Mouse (Mus musculus) kidney, postnatal 36 days (tissue): ENCODE results near the gene Tet1.

Source experiments
- DNase-seq, 2 experiments: peaks; one replicate each; pipeline ENCODE4 v3.0.0; 2021 to 2022; ENCODE audit warnings: mixed read lengths in 2 of 2

Gene Tet1

DNA sequence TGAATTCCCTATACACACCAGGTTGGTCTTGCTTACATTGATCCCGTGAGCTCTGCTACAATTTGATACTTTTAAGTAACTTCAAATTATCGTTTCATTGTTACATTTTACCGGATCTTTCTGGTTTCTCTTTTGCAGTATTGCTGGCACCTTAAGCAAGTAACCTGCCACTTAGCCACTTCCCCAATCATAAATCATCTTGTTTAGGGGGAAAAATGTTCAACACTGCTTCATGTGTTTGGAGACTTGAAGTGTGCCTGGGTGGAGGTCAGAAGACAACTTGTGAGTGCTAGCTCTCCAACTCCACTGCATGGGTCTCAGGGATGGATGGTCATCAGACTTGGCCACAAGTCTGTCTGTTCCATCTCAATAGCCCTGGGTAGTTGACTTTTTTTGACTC is 17.8 kb downstream of the Tet1 start:
- no peak for DNase-seq

GRCm38 (mm10) chr10:62886799-62887591 is 21.8 kb downstream of the Tet1 start:
- peak; percentile 73 to 79 for DNase-seq

GRCm38 (mm10) chr10:62885969-62886798 is 22.6 kb downstream of the Tet1 start:
- DNase-seq: peak in 1 of 2 experiments; percentile 29

- DNase-seq: no peak
These were observed 23.3 kb downstream of the Tet1 start for GRCm38 (mm10) chr10:62885460-62885859.

GRCm38 (mm10) chr10:62884517-62884916 is 24.3 kb downstream of the Tet1 start:
- no peak for DNase-seq

DNA sequence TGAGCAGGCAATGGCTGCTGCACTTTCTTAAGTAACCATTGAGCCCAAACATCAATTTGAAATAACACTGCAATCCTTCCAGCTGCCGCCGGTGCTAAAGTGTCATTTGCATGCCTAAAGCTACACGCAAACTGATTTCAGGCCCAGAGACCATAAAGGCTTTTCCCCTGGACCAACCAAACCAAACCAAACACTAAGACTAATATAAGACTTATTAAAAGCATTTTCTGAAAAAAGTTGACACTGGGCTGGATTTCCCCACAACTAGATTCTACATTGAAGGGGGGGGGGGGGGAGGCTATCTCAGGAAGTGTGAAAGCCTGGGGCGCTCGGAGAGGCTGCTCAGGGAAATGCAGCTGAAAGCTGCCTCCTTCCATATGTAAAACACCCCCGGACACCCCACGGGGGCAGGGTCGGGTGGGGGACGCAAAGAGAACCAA is 24.8 kb downstream of the Tet1 start:
- DNase-seq: no peak

DNA sequence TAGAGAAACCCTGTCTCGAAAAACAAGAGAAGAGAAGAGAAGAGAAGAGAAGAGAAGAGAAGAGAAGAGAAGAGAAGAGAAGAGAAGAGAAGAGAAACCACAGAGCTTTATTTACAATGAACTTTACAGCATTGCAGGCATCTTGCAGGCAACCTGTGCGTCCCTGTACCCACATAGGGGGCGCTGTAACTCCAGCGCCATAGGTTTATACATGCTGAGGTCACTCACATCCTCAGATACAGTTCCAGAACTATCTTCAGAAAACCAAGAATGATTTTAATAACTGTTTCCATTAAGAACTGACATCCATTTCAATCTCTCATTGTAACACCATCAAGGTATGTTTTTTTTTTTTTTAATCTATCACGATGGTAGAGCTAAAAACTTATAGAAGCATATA is 27.6 kb downstream of the Tet1 start:
- DNase-seq: peak in 1 of 2 experiments; percentile 46

- DNase-seq: no peak
These were observed 30.7 kb downstream of the Tet1 start for GRCm38 (mm10) chr10:62878056-62878455.

DNA sequence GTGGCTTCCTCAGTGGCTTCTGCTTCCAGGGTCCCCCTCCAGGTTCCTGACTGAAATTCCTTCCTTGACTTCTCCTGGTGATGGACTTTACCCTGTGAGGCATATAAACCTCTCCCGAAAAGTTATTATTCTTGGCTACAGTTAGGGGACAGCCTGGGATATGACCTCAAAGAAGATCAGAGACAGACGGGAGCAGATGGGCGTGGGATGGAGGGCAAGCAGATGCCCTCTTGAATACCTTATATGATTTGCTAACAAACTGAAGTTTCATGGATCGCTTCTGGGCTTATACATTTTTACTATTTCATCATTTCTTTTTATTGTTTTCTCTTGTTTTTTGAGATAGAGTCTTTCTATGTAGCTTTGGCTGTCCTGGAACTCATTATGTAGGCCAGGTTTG is 33.2 kb downstream of the Tet1 start:
- no peak for DNase-seq

GRCm38 (mm10) chr10:62874828-62875227 is 34.0 kb downstream of the Tet1 start:
- no peak for DNase-seq

DNA sequence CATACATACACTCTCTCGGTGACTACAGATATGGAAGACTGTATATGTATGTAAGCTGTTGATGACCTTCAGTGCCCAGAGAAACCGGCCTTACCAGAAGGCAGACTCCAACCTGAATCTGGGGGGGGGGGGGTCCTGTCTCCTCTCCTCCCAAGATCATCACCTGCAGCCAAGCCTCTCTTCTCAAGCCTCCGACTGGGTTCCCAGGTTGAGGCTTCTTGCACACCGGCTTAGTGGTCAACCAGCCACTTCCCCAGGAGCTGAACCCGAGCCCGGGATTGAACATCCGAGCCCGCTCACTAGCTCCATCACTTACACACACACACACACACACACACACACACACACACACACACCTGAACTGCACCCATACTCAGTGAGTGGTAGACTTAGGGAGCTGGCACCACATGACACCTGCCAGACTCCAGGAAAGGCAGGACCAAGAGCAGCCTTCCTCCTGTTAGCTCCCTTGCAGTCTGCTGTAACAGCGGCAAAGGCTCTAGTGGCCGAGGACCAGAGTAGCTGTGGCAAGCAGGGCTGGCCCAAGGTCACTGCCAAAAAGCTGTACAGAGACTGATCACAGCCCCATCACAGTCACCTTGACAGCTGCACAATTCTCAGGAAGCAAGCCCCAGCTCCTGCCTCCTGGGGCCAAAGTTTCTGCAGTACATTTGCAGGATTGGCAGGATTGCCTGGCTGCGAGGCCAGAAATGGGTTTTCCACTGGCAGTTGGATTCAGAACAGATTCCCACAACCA is 42.6 kb downstream of the Tet1 start:
- peak in 1 of 2 experiments; percentile 26 for DNase-seq

DNA sequence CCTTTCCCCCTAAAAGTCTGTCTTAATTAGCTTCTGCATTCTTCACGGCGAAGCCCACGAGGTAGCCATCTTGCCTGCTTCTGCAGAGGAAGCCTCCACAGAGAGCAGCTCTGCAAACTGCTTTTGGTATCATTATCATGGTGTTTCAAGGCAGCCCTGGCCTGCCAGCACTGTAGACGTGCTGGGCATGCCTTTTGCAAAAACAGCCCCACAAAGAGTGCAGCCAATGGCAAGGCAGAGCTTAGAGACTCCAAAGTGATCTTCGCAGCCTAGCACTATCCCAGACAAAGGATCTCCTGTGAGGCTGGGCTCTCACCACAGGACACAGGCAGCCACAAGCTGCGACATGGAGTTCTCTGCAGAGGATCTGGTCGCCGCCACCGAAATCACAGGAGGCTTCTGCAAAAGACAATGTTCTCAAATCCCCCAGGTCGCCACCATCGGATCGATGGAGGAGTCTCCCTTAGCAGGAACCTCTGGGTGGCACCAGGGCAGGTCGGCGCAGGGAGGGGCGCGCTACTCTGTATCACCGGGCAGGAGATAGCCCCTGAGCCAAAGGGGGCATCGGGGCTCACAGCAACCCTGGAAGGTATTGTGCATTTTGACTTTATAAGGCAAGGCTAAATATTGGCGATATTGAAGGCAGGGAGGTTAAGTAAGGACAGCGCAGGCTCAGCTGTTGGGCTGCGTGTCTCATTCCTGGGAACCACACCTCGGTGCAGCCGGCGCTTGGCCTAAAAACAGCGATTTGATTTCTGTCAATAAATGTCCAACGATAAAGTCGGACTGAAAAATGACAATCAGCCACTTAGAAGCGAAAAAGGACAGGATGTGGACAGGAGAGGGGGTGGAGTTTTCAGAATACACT is 43.4 kb downstream of the Tet1 start:
- peak; percentile 70 to 80 for DNase-seq

GRCm38 (mm10) chr10:62863563-62863962 is 45.2 kb downstream of the Tet1 start:
- no peak for DNase-seq

DNA sequence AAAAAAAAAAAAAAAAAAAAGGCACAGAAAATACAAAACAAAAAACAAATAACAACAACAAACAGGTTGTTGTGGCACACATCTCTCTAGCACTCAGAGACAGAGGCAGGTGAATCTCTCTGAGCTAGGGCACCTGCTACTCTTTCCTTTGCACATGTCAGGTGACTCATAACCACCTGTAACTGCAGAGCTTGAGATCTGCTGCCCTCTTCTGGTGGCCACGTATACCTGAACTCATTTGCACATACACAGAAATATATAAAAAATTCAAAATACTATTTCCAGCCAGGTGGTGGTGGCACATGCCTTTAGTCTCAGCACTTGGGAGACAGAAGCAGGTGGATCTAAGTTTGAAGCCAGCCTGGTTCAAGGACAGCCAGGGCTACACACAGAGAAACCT is 46.4 kb downstream of the Tet1 start:
- DNase-seq: peak in 1 of 2 experiments; percentile 50

DNA sequence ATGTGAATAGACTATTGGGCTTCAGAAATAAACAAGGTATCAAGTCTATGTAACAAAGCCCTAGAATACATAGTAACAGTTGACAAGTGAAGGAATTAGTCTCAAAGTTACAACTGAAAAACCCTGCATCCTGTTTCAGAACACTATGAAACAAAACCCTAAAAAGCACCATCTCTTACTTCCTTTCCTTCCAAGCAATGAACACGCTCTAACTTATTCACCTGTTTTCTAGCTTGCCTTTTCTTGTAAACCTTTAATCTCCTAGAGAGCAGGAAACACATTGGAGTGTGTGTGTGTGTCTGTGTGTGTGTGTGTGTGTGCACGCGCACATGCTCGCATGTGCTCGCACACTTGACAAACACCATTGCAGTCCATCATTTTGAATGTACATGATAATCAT is 49.8 kb downstream of the Tet1 start:
- DNase-seq: no peak

- no peak for DNase-seq
These were observed 52.0 kb downstream of the Tet1 start for GRCm38 (mm10) chr10:62856690-62857290.

DNA sequence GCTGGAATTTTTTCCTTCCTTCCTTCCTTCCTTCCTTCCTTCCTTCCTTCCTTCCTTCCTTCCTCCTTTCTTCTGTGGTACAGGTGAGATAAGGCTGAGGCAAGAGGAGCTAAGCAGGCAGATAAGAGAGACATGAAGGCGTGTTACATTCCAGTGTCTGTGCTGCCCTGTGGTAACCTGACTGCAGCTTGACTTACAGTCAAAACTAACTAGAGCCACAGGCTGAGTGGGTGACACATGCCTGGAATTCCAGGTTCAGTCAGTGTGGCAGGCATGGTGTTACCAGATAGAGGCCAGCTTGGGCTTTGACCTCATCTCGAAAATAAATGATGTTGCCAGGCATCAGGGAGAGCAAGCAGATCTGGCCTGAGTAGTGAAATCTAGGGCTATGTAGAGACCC is 53.8 kb downstream of the Tet1 start:
- peak; percentile 21 to 44 for DNase-seq

- DNase-seq: peak; percentile 12 to 36
These were observed 54.2 kb downstream of the Tet1 start for GRCm38 (mm10) chr10:62854581-62854980.

GRCm38 (mm10) chr10:62851578-62851977 is 57.2 kb downstream of the Tet1 start:
- DNase-seq: no peak

- DNase-seq: no peak
These were observed 57.8 kb downstream of the Tet1 start for GRCm38 (mm10) chr10:62851025-62851424.

- no peak for DNase-seq
These were observed 60.0 kb downstream of the Tet1 start for GRCm38 (mm10) chr10:62848783-62849182.
